Mouse (Mus musculus) cerebellum, adult 18-20 months (tissue): ENCODE measurements around the gene Gpr88.

Source experiments
- DNase-seq, 2 experiments: peaks; one replicate each; pipeline ENCODE4 v3.0.0; 2021

The Gpr88 gene

GRCm38 (mm10) chr3:116253077-116253531 is at the start of gene Gpr88:
Gpr88 (minus strand) TSS chr3:116253503.
- DNase-seq: peak; percentile 7 to 23

DNA sequence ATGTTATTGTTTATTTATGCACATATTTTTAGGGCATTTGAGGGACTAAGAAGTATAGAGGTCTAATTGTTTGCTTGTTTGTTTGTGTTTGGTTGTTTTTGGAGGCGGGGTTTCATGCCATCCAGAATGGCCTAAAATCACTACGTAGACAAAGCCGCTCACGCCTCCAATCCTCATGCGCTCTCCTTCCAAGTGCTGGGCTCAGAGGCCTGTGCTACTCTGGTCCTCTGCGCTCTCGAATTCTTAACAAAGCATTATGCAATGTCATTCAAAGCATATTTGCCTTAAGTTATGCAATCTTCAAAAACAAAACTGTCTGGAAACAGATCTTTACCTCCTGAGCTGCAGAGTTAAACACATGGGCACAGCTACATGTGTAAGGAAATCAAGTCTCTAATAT is 49.3 kb upstream of the Gpr88 start:
- no peak for DNase-seq

GRCm38 (mm10) chr3:116301754-116302153 is 48.5 kb upstream of the Gpr88 start:
- no peak for DNase-seq

GRCm38 (mm10) chr3:116298727-116299126 is 45.4 kb upstream of the Gpr88 start:
- no peak for DNase-seq

GRCm38 (mm10) chr3:116298003-116298402 is 44.7 kb upstream of the Gpr88 start:
- DNase-seq: no peak

GRCm38 (mm10) chr3:116297170-116297569 is 43.9 kb upstream of the Gpr88 start:
- DNase-seq: no peak

DNA sequence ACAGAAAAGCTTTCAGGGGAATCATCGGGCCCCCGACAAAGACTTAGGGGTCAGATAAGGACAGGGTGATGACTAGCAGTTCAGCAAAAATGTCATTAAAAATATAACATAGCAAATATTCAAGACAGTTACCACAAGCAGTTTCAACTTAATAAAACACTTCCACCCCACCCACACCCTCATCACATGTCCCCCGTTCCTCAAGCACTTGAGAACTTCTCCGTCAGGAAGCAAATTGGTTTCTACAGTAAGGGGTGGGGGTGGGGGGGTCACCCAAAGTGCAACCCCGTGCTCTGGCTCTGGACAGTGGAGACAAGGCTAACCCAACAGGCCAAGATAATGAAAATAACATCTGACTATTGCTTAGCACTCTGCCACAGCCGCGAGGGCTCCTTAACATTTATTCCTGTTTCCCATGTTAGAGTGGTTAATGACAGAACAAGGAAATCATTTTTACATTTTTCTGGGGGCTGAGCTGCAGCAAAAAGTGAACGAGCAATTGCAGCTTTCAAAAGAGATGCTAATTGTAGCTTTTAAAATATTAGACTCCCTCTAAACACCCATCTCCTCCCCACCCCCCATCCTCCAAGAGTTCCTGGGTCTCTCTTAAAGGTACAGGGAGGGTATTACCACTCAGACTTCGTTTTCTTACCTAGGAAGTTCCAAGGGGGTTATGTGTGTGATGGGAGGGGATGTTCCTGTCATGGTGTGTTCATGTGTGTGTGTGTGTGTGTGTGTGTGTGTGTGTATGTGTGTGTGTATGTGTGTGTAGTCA is 36.9 kb upstream of the Gpr88 start:
- DNase-seq: no peak

GRCm38 (mm10) chr3:116288833-116289232 is 35.5 kb upstream of the Gpr88 start:
- no peak for DNase-seq

DNA sequence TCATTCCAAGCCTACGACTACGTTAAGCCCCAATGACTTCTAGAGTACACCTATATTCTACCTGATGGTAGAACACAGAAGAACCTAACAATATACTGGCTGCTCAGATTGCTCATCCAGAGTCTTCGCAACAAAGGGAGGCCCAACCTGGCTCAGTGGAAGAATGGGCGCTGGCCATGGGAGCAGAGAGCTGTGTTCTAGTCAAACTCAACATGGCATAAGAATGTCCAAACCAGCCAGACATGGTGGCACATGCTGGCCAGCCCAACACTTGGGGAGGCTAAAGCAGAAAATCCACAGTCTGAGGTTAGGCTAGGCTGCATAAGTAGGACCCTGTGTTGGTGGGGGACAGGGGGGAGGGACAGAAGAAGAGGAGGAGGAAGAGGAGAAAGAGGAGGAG is 31.4 kb upstream of the Gpr88 start:
- no peak for DNase-seq

DNA sequence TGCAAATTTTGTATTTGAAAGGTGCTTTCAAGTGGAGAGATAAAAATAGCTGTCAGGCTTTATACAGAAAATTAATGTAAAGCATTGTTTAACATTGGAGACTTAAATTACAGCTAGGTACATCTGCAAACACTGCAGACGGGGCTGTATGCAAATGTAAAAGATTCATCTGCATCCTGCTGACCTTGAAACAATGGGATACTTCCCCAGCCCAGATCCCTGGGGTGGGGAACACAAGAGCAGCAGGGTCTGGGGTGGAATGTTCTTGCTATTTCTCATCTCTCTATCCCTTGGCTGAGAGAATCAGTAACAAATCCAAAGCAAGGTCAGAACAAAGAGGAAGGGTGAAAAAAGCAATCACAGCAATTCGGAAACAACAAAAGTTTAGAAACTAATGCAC is 30.7 kb upstream of the Gpr88 start:
- DNase-seq: no peak

GRCm38 (mm10) chr3:116281663-116282062 is 28.4 kb upstream of the Gpr88 start:
- DNase-seq: no peak

GRCm38 (mm10) chr3:116277146-116277545 is 23.8 kb upstream of the Gpr88 start:
- no peak for DNase-seq

DNA sequence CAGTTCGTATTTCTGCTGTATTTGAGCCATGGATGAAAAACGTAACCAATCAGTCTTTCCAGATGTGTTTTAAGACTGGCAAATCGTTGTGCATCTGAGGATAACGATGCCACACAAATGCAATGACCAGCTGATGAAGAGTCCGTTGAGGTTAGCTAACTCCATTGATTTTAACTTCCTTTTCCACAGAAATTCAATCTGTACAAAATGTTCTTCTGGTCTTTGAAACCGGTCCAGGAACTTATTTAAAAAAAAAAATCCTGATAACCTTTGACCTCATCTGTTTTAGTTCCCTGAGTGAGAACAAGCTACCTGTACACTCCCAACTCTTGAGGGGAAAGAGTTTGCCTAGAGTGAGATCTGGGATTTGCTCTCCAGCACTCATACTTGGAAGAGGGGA is 18.4 kb upstream of the Gpr88 start:
- DNase-seq: no peak

GRCm38 (mm10) chr3:116267036-116267654 is 13.8 kb upstream of the Gpr88 start:
- DNase-seq: no peak

- DNase-seq: no peak
Observed at GRCm38 (mm10) chr3:116266360-116266759, 13.1 kb upstream of the Gpr88 start.

DNA sequence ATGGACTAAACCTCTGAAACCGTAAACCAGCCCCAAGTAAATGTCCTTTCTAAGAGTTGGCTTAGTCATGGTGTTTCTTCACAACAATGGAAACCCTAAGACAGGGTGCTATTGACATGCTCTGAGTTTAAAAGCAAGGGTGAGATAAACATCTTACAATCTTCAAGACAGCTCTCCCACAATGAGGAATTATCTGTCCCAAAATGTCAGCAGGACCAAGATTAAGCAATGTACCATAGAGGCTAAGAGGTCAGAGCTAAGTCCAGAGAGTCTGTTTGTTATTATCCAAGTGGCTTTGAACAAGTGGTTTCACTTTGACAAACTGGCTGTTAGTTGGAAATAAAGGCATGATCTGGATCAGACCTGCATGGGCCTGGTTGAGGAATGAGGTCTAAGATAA is 10.7 kb upstream of the Gpr88 start:
- no peak for DNase-seq

- no peak for DNase-seq
Observed at GRCm38 (mm10) chr3:116263061-116263460, 9.8 kb upstream of the Gpr88 start.

DNA sequence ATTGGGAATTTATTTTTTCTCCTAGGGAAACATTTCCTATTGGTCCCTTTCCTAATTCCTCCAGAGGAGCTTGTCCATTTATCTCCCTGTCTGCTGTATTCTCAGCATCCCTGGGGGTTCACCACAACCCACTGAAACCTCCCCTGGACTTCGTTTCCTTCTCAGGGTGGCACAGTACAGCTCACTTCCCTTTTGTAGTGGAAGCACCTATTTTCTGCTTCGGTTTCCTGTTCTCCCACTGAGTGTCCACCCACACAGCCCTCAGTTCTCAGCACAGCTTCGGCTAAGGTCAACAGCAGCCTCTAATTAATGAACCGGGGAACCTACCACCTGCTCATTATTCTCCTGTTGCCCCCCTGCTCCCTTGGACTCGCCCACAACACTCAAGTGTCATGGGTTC is 2.8 kb upstream of the Gpr88 start:
- no peak for DNase-seq

DNA sequence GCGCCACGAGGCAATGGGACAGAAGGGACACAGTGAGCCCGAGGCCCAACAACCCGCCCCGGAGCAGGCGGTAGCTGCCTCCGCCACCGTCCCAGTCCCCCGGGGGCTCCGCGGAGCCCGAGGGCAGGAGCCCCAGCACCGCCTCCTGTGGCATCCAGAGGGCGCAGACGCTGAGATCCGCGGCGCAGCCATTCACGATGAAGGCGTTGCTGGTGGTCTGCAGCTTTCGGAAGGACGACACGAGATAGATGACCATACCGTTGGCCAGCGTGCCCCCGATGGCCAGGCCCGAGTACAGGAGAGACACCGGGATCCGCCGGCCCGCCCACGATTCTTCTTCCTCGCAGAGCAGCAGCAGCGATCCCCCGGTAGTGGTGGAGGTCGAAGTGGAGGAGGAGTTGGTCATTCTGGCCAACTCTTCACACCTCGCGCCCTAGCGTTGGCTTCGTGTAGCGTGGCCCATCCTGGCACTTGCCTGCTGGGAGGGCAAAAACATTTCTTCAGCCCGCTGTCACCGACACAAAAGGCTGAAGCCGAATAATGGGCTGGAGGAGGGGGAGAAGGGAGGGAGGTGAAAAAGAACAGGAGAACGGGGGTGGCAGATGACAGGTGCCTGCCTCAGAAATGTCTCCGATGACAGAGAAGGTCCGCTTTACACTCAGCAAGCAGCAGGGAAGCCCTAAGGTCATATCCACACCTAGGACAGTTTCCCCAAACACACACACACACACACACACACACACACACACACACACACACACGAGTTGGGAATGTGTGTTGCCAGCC is 855 bp downstream of the Gpr88 start:
- DNase-seq: peak in 1 of 2 experiments; percentile 12

DNA sequence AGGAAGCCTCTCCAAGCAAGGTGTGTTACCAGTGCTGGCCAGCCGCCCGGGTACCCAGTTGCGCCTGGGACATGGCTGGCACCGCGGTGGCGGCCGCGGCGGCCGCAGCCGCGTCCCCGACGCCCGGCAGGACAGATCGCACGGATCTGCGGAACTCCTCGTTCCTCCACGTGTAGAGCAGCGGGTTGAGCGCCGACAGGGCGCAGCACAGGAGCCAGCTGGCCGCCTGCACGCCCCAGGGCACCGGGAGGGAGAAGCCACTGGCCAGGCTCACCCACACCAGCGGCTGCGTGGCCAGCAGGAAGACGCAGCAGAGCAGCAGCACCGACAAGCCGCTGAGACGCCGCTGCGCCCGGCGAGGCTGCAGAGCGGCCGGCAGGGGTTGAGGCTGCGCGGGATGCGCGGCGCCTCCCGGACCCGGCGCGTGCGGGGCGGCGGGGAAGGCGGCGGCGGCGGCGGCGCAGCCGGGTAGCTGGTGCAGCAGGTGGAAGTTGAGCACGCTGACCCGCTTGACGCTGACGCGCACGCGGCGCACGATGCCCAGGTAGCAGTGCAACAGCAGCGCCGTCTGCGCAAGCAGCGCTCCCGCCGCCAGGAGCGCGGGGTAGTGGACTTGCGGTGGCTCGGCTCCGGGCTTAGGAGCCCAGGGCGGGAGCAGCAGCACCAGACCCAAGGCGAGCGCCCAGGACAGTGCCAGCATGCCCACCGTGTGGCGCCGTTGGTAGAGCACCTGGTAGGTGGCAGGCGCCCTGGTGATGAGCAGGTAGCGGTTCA is 1.6 kb downstream of the Gpr88 start:
- DNase-seq: peak; percentile 15 to 47

DNA sequence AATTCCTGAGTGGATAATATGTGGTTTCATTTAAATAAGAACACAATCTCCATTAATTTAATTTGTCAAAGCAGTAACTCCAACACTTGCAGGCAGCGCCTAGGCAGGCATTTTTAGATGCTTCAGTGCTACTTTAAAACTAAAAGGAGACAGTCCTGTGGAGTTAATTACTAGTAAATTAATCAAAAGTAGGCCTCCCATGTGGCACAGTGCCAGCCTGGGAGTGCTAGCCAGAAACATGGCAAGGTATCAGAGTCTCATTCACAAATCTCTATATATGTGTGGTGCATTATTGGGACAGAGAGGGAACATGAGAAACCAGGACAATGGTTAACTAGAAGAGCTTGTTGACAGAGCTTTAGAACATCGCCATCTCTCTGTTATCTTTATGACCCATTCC is 4.3 kb downstream of the Gpr88 start:
- peak; percentile 3 to 6 for DNase-seq

- no peak for DNase-seq
Observed at GRCm38 (mm10) chr3:116244476-116244875, 8.8 kb downstream of the Gpr88 start.

- no peak for DNase-seq
Observed at GRCm38 (mm10) chr3:116242685-116243084, 10.6 kb downstream of the Gpr88 start.
